Mouse (Mus musculus) hematopoietic stem cell, adult 5-6 weeks (primary cell): ENCODE results near the gene Prkcb. TPM values are rescaled to one million over a fixed set of nuclear protein-coding genes. Genes with fewer than 3 reads are reported as not detected.
"Not testable (repeated sequence)": the region's sequence is repeated elsewhere in the genome, so short reads cannot be mapped to it uniquely, and the experiment has no call there.

Source experiments
- ATAC-seq, 2 experiments: fragments of 125-278 bp in 1 of 2; replicated peaks in 1 of 2; 2 replicates each; pipeline ENCODE4 v1.8.0; 2016 to 2017; ENCODE audit warnings: inconsistent platforms in 2 of 2, mild to moderate bottlenecking in 2 of 2, moderate number of reproducible peaks in 2 of 2, low read depth in 1 of 2, moderate TSS enrichment in 1 of 2; ENCODE audit not compliant: low FRiP score in 2 of 2, poor library complexity in 2 of 2, severe bottlenecking in 2 of 2, insufficient read depth in 1 of 2, low TSS enrichment in 1 of 2
- total RNA-seq: library from RNA; stranded (forward); fragments of 172-1452, 232-1000 nt; gene quantifications from 2 replicates; pipeline ENCODE4 v1.2.3, GENCODE M21; 2017

The Prkcb gene
- 11.8 and 15.6 TPM in 2 replicates for total RNA-seq

DNA sequence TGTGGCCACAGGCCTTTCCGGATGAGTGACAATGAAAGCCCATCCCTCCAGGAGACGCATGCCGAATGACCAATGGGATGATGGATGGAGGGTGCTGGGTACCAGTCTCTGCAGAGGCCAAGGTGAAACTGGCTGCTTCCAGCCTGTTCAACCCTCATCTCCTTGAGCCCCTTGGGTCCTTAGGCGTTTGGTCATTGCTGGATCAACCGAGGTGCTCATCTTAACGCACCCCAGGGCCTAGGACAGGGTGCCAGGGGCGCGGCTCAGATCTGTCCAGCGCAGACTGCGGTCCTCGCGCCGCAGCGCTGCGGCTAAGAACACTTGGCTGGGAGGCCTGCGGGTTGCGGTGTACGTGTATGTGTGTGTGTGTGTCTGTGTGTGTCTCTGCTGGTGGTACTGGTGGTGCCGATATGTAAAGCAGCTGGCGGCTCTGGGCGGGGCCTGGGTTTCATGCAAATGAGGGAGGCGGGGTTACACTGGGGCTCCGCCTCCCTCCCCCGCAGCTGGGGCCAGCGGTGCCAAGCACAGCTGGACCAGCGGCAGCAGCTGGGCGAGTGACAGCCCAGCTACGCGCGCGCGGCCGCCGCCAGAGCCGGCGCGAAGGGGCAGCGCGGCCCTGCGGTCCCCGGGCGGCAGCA, at the start of gene Prkcb:
Gene Prkcb, plus strand, starts transcription at position 147 of the 638 bp plus-strand sequence.
- peak; percentile 82 to 84 for ATAC-seq

- ATAC-seq: no peak
Observed at GRCm38 (mm10) chr7:122238939-122239338, 49.6 kb upstream of the Prkcb start.

DNA sequence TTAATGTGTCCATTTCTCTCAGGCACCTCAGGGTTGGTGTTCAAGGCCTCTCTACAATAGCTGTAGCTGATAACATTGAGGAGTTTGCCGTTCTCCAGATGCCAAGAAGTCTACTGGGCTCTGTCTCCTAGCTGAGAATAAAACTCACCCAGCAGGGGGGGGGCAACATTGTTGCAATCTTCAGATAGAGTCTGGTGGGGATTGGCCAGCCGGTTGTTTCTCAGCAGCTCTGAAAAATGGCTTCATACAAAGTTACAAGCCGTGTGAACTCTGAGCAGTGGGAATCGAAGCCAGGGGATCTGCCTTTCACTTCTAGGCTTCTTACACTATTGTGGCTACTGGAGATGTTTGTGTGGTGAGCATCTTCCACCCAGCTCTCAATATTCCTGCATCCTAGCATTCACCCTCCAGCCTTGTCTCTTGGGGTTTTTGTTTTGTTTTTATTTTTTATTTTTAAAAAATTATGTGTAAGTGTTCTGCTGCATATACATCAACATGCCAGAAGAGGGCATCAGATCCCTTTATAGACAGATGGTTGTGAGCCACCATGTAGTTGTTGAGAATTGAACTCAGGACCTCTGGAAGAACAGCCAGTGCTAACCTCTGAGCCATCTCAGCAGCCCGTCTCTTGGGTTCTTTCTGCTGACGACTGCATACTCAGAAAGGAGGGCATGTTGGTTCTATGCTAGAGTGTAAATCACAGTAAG, 48.0 kb upstream of the Prkcb start:
- ATAC-seq: no peak

DNA sequence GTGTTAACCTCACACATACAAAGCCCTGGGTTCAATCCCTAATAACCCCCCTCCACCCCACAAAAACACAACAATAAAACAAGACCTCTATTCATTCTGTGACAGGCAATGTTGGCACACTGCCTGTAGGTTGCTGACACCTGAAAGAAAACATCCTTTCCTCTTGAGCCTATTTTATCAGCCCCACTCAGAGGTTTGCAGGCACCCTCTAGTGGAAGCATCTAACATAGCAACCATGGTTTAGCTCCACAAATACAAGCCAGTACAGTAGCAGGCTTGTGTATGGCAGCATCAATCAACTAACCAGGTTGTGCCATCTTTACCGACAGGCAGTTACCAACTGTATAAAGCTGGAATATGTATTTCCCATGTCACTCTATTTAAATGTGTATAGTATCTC, 46.3 kb upstream of the Prkcb start:
- ATAC-seq: peak; percentile 70 to 79

- not testable (repeated sequence) for ATAC-seq
Observed at GRCm38 (mm10) chr7:122242744-122243143, 45.8 kb upstream of the Prkcb start.

GRCm38 (mm10) chr7:122244166-122244565, 44.4 kb upstream of the Prkcb start:
- ATAC-seq: no peak

GRCm38 (mm10) chr7:122244584-122244983, 44.0 kb upstream of the Prkcb start:
- ATAC-seq: no peak

- no peak for ATAC-seq
Observed at GRCm38 (mm10) chr7:122245976-122246375, 42.6 kb upstream of the Prkcb start.

DNA sequence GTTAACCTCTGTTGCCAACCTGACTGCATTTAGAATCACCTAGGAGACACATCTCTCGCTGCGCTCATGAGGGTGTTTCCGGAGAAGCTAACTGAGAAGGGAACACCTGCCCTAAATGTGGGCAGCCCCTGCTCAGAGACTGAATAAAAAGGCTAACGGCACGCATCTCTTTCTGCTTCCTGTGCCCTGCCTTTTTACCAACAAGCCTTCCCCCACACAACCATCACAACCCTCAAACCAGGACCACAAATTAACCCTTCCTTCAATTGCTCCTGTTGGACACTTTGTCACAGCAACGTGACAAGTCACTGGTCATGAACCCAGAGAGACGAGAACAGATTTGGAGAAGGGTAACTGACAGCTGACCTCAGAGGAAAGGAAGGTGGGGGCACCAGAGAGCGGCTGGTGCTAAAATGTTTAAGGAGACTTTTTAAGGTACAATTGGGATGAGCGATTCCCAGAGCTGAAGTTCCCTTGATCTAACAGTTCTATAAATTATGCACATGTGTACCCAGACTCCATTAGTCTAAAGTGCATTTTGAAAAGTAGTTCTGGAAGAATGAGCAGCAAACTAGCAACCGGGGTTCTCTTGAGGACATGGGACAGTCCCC, 41.2 kb upstream of the Prkcb start:
- ATAC-seq: no peak

GRCm38 (mm10) chr7:122249321-122249821, 39.2 kb upstream of the Prkcb start:
- no peak for ATAC-seq

DNA sequence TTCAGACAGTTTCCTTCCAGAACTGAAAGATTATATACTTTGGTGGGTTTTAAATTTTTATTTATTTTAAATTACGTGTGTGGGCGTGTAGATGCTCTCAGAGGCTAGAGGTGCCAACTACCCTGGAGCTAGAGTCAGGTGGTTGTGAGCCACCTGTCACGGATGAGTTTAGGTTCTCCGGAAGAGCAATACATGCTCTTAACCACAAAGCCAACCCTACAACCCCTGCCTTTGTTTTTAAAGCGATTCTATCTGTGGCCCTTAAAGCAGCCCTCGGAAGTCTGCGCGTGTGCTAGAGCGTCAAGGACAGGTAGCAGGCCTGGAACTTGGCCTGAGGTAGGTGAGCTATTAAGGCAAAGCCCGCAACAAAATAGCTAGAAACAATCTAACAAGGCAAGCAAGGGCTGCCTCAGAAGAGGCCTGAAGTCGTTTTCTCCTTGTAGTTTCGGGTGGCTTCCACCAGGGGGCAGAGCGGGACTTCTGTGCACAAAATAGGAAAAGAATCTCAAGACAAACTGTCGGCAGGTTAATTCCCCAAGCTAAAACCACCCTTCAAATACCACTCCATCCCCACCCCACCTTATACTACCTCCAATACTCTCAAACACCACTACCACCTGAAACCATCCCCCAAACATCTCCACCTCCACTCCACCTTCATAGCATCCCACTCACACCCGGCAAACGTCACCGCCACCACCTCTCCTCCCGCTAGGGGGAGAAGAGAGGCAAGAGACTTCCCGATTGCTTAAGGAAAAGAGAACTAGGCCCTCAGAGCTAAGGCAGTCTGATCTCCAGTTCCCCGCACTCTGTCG, 37.1 kb upstream of the Prkcb start:
- peak; percentile 94 to 95 for ATAC-seq

DNA sequence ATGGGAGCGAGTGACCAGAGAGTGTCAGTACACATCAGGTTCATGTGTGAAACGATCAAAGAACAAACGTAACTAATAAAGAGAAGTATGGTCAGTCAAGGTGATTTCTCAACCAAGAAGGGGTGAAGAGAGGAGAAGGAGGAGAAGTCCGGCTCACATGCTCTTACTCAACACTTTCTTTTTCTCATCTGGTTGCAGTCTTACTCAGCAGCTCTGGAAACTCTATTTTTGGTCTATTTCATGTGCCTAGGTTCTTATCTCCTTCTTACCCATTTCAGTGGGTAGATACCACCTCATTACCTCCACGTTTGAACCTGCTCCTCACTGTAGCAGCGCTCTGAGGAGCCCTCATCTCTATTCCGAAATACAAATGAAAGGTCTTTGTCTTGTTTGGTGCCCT, 31.8 kb upstream of the Prkcb start:
- no peak for ATAC-seq

DNA sequence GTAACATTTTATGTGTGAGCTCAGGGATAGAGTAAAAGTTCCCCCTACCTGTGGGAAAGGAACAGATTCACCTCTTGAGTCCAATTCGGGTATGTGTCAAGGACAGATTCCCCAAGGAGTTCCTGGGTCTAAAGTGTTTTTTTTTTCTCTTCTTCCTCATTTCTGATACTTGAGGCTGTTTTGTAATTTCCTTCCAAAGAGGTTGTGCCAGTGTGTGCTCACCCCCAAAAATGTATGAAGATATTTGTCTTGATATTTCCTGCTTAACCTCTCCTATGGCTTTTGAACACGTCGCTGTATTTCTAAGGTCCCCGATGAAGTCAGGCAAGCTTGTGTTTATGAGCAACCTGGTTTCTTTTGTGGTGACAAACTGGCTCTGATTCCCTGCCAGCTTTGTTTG, 30.0 kb upstream of the Prkcb start:
- peak in 1 of 2 experiments; percentile 61; a peak in 1 of 4 replicates for ATAC-seq

GRCm38 (mm10) chr7:122260055-122260602, 28.4 kb upstream of the Prkcb start:
- ATAC-seq: peak; percentile 80 to 88

DNA sequence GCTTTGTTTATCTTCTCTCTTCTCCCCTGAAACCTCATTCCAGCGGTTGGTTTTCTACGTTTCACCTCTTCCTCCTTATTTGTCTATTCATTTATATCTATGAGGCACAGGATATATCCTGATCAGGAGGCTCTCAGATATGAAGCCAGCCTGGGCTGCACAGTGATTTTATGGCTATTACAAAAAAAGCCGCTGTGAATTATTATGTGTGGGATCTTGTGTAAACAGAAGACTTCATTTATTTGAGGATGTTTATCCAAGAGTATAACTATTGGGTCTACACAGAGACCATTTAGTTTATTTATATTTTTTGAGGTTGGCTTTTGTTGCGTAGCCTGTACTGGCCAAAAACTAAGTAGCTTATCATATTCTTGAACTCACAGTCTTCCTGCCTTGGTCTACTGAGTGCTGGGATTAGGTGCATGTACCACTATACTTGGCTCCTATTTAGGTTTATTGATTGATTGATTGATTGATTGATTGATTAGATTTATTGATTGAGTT, 19.5 kb upstream of the Prkcb start:
- ATAC-seq: no peak

DNA sequence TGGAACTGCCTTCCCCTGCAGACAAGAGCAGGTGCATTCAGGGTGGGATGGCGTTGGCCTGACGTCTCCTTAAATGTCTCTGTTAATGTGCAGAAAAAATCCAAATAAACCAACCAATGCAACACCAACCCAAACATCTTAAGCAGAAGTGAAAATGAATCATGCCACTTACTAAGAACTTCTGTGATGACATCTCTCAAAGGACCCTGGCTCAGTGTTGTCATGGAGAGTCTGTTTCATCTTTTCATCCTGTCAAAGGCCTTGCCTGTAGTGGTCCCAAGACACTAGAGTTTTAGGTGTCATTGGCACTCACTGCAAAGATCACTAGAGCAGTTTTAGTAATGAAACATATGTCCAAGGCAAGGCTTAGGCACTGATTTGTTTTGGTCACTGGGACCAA, 16.2 kb upstream of the Prkcb start:
- no peak for ATAC-seq

DNA sequence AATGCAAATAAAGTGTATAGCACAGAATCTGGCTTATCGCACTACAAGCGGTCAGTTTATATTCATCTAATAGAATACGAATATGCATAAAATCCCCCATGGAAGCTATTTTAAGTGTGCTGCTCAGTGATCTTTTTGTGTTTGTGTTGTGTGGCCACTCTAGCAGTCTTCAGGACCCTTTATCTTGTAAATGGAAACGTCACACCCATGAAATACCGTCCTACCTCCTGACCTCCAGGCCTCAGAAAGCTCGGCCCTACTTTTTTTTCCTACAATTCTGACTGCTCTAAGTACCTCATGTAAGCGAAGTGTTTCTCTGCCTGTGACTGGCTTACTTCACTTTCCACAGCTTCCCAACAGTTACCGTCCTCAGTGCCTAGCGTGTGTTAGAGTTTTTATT, 9.0 kb upstream of the Prkcb start:
- no peak for ATAC-seq
